Mouse (Mus musculus) embryonic facial prominence, embryonic 15.5 days (tissue): ENCODE results near the gene Ezr. TPM values are rescaled to one million over a fixed set of nuclear protein-coding genes. Genes with fewer than 3 reads are reported as not detected.

Experiments used
- polyA plus RNA-seq: library from polyadenylated mRNA; unstranded; fragments of >200 nt; fragmentation: Nextera tagmentation; extraction: Ambion mirVana; gene quantifications from 2 replicates; pipeline ENCODE4 v1.2.1, GENCODE M21; 2015

Ezr gene
- polyA plus RNA-seq, 1 experiment from 2014 or later: 96.0 TPM

Other genes starting within 250 kb of the Ezr start
- gene Dynlt1c, start 181.1 kb downstream of the Ezr start, polyA plus RNA-seq: 38.8 and 46.3 TPM in 2 replicates
- gene Dynlt1f, start 126.9 kb downstream of the Ezr start, polyA plus RNA-seq: 203 and 241 TPM in 2 replicates
- 1.2 and 1.3 TPM in 2 replicates for gene Sytl3, start 123.7 kb downstream of the Ezr start, polyA plus RNA-seq
- 49.2 and 52.4 TPM in 2 replicates for gene Rsph3b, start 165.9 kb upstream of the Ezr start, polyA plus RNA-seq
- gene Tagap1, start 178.4 kb upstream of the Ezr start, polyA plus RNA-seq: 46.1 and 49.0 TPM in 2 replicates
- gene Rnaset2b, start 187.8 kb upstream of the Ezr start, polyA plus RNA-seq: 219 TPM in 2 replicates
- 0.25 TPM in 1 of 2 replicates, not detected in the other for gene Gm49721, start 196.1 kb upstream of the Ezr start, polyA plus RNA-seq
- not detected in 2 replicates for gene Gm1604a, start 242.8 kb upstream of the Ezr start, polyA plus RNA-seq